Mouse (Mus musculus) megakaryocyte, embryonic 14.5 days (primary cell): ENCODE data around the gene Zfp119b.

Experiments used
- FLI1 ChIP-seq: IDR thresholded peaks from 2 replicates; pipeline ENCODE4 v1.6.1; 2012; ENCODE audit warnings: low read length, inconsistent platforms, mixed read lengths
- GATA1 ChIP-seq: IDR thresholded peaks from 3 replicates; pipeline ENCODE4 v1.6.1; 2012; ENCODE audit warnings: mixed read lengths, low read length, inconsistent platforms, borderline replicate concordance

- no peak for TF ChIP-seq GATA1
- TF ChIP-seq FLI1: no peak
These were observed 42.6 kb downstream of the Zfp119b start for GRCm38 (mm10) chr17:55906669-55907068.
